Mouse (Mus musculus): ENCODE results near the gene Sgk1. TPM values are rescaled to one million over a fixed set of nuclear protein-coding genes. Genes with fewer than 3 reads are reported as not detected.

Sgk1 gene
- total RNA-seq, 1 experiment from 2014 or later: 90.4 TPM

- no peak for ATAC-seq (ENCODE audit: extremely low read depth, insufficient number of reproducible peaks, low FRiP score, poor library complexity, severe bottlenecking)
Measured at GRCm38 (mm10) chr10:21908686-21909085, 26.7 kb downstream of the Sgk1 start.

GRCm38 (mm10) chr10:21910334-21910733 is 28.4 kb downstream of the Sgk1 start:
- no peak for ATAC-seq (ENCODE audit: extremely low read depth, insufficient number of reproducible peaks, low FRiP score, poor library complexity, severe bottlenecking)

GRCm38 (mm10) chr10:21911303-21911947 is 29.4 kb downstream of the Sgk1 start:
- no peak for ATAC-seq (ENCODE audit: extremely low read depth, insufficient number of reproducible peaks, low FRiP score, poor library complexity, severe bottlenecking)

DNA sequence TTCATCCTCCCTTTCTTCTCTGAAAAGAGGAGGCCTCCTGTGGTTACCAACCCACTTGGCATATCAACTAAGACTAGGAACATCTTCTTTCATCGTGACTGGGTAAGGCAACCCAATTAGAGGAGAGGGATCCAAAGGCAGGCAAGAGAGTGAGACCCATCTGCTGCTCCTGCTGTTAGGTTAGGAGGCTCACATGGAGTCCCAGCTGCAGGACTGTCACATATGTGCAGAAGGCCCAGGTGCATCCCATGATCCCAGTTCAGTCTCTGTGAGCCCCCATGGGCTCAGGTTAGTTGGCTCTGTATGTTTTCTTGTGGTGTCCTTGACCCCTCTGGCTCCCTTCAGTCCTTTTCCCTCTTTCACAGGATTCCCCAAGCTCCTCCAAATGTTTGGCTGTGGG is 32.8 kb downstream of the Sgk1 start:
- no peak for ATAC-seq (ENCODE audit: extremely low read depth, insufficient number of reproducible peaks, low FRiP score, poor library complexity, severe bottlenecking)

DNA sequence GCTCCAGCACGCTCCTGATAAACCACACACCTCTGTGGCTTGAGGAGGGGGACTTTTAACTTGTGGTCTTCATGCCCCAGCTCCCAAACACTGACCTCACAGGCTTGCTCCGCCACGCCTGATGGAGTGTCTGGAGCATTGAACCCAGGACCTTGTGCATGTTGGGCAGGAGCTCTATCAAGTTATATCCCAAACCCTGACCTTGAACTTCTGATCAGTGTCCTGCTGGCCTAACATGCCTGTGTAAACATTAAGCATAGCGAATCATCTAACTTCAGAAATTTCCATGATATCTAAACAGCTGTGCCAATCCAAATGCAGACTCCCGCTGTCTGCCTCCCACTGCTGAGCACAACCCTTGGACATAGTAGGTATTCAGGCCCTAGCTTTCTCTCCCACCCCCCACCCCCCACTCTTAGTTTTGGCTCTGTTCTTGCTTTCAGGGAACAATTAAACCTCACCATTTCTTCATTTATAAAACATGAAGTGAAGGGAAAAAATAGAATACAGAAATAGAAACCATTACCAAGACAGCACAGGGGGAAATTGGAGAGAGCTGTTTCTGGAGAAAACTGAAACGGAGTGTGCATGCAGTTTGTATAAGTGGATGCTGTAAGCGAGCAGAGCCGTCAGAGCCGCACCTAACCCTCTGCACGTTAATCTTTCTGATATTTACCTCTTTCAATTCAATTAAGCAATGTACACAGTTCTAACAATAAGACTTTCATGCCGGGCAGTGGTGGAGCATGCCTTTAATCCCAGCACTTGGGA is 34.5 kb downstream of the Sgk1 start:
- ATAC-seq (ENCODE audit: extremely low read depth, insufficient number of reproducible peaks, low FRiP score, poor library complexity, severe bottlenecking): no peak

DNA sequence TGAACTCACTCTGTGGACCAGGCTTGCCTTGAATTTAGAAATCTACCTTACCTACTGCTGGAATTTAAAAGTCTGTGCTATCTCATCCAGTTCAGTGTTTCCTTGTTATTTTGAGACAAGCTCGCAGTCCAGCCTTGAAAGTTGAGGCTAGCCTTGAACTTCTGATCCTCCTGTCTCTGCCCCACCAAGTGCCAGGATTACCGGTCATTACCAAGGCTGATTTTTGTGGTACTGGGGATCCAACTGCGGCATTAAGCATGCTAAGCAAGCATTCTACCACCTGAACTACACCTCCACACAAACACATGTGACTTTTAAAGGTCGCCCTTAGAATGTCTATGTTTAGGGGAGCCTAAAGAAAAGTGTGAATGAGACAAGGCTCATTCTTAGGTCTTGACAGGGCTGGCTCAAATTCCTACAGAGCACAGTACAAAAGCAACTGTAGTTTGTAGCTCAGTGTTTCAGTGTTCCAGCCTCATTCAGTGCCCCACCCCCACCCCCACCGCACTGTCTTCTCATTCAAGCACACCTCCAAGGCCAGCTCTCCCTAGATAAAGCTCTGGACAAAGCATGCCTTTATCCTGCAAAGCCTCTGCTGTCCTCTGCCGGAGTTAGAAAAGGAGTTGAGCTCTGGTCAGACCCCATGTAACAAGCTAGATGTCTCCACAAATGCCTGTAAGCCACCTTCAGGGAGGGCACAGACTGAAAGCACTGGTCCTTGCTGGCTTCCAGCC is 36.2 kb downstream of the Sgk1 start:
- no peak for ATAC-seq (ENCODE audit: extremely low read depth, insufficient number of reproducible peaks, low FRiP score, poor library complexity, severe bottlenecking)

- no peak for ATAC-seq (ENCODE audit: extremely low read depth, insufficient number of reproducible peaks, low FRiP score, poor library complexity, severe bottlenecking)
Measured at GRCm38 (mm10) chr10:21918750-21919145, 36.8 kb downstream of the Sgk1 start.

- no peak for ATAC-seq (ENCODE audit: extremely low read depth, insufficient number of reproducible peaks, low FRiP score, poor library complexity, severe bottlenecking)
Measured at GRCm38 (mm10) chr10:21920611-21921010, 38.6 kb downstream of the Sgk1 start.

DNA sequence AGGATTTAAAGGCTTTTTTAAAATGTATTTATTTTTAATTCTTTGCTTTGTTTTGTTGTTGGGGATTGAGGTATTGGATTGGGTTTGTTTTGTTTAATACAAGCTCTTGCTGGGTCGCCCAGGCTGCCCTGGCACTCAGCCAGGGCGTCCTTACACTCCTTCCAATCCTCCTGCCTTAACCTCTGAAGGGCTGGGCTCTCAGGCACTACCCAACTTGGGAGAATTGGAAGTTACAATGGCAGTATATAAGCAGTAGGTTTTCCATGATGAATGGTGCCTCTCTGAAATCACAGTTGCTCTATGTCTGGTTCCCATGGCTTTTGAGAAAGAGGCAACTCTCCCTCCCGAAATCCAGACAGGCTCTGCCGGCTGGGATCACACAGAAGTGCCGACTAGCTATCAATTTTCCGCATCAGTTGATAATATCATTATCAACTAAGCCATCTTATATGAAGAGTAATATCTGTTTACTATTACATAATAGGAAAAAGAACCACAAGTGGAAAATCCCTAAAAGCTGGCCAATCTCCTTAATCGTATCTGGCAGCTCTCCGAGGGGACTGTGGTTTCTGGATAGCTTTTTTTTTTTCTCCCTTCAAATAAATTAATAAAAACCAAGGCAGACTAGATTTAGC is 40.8 kb downstream of the Sgk1 start:
- ATAC-seq (ENCODE audit: extremely low read depth, insufficient number of reproducible peaks, low FRiP score, poor library complexity, severe bottlenecking): no peak

- no peak for ATAC-seq (ENCODE audit: extremely low read depth, insufficient number of reproducible peaks, low FRiP score, poor library complexity, severe bottlenecking)
Measured at GRCm38 (mm10) chr10:21923495-21923952, 41.5 kb downstream of the Sgk1 start.

DNA sequence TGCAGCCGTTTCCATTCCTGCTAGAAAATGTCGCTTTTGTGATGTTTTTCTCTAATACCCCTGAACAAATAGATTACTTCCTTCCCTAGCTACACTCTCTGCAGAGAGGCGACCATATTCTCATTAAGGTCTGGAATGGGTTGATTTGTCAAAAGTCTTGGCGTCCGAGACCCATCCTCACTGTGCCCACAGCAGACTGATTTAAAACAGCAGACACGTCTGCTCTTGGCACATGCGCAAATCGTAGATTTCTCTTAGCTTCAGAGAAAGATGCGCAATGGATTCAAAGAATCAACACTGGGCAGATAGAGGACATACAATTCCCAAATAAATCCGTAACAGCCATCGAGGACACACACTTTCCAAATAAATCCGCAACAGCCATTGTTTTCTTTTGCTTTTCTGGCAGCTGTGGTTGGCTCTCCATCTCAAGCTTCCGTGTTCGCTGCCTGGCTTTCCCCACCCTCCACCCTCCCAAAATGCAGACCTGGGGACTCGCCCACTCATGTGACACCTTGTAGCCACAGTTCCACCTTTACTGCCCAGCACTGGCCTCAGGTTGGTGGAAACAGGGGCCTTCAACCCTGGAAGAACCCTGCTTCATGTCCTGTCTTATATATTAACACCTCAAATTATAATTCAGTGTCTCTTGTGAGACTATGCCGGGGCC is 42.2 kb downstream of the Sgk1 start:
- ATAC-seq (ENCODE audit: extremely low read depth, insufficient number of reproducible peaks, low FRiP score, poor library complexity, severe bottlenecking): no peak

DNA sequence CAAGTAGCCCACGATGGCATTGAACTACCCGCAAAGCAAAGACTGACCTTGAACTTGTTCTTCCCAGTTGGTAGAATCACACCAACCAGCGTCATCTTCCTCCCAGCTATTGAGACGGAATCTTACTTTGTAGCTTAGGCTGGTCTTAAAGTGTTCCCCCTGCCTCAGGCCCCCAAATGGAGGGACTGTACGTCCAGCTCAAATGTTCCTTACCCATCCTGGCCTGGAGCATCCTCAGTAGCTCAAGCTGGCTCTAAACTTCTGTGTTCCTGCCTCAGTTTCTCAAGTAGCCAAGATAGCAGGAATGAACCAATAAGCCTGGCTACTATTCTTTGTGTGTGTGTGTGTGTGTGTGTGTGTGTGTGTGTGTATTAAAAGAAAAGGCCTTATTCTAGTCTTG is 45.0 kb downstream of the Sgk1 start:
- no peak for ATAC-seq (ENCODE audit: extremely low read depth, insufficient number of reproducible peaks, low FRiP score, poor library complexity, severe bottlenecking)

GRCm38 (mm10) chr10:21930781-21931380 is 48.9 kb downstream of the Sgk1 start:
- no peak for ATAC-seq (ENCODE audit: extremely low read depth, insufficient number of reproducible peaks, low FRiP score, poor library complexity, severe bottlenecking)

DNA sequence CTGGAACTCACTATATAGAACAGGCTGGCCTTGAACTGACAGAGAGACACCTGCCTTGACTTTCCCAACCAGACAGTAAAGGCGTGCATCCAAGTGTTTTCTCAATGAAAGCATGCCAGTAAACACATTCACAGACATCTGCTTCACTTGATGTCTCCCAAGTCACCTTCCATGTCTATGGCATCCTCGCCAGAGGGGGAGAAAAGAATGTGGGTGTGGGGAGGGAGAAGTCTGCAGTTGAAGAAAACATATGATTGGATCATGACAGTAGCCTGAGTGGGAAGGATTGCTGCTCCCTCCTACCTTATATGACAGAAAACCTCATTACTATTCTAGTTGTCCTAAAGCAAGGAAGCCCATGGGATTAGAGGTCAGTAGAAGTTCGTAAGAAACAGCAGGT is 50.8 kb downstream of the Sgk1 start:
- ATAC-seq (ENCODE audit: extremely low read depth, insufficient number of reproducible peaks, low FRiP score, poor library complexity, severe bottlenecking): no peak

GRCm38 (mm10) chr10:21934826-21935225 is 52.8 kb downstream of the Sgk1 start:
- ATAC-seq (ENCODE audit: extremely low read depth, insufficient number of reproducible peaks, low FRiP score, poor library complexity, severe bottlenecking): no peak

- ATAC-seq (ENCODE audit: extremely low read depth, insufficient number of reproducible peaks, low FRiP score, poor library complexity, severe bottlenecking): 0 out of 2 replicates have a peak, but pooled peaks have one; percentile 3
Measured at GRCm38 (mm10) chr10:21936513-21937221, 54.7 kb downstream of the Sgk1 start.

GRCm38 (mm10) chr10:21937222-21937605 is 55.2 kb downstream of the Sgk1 start:
- ATAC-seq (ENCODE audit: extremely low read depth, insufficient number of reproducible peaks, low FRiP score, poor library complexity, severe bottlenecking): no peak

DNA sequence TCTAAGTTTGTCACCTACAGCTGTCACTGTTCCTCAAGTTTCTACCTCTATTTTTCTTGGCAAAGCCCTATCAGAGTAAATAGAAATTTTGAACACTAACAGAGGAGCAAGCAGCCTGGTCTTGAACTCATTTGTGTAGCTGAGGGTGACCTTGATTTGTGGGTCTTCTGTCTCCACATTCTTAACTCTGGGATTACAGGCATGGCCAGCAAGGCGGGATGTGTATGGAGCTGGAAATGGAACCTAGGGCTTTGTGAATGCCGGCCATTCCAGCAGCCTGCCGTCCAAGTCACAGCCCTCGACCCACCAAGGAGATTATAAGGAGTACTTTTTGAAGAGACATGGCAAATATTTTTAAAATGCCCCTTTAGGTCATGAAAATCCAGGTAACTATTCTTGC is 56.2 kb downstream of the Sgk1 start:
- no peak for ATAC-seq (ENCODE audit: extremely low read depth, insufficient number of reproducible peaks, low FRiP score, poor library complexity, severe bottlenecking)

All from neutrophil, adult 5-6 weeks (primary cell).